8 mouse cellular contexts compared by ENCODE assay signal in the genomic region with DNA sequence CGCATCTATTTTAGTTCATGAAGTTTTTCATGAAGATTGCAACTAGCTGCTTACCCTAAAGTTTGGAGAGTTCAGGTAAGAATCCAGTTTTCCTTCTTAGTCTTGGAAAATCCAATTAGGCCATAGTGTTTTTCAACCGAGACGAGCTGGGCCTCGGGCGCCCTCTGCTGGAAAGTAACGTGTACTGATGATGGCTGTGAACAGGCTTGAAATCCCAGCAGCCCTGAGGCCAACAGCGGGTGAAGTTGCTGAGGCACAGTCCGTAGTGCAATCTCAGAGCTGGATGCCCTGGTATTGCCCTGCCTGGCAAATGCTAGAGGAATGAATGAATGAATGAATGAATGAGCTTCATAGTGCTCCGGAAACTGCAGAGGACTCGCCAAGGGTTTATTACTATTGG. TPM values are rescaled to one million over a fixed set of nuclear protein-coding genes. Genes with fewer than 3 reads are reported as not detected.
DNase-seq lines count a peak whose midpoint lies in the region; ATAC-seq and TF ChIP-seq lines count a peak whose summit lies in the region.

No protein-coding gene starts in this region.

- no peaks in the 10 kb centered on the region for H3K36me3 ChIP-seq in G1E (replicated peaks)
- H3K36me3 ChIP-seq in intestine, embryonic 14.5 days (ENCODE audit: control insufficient read depth, insufficient read depth, low read length), result no peaks in the 10 kb centered on the region
- H3K36me3 ChIP-seq in limb, embryonic 13.5 days, result no peaks in the 10 kb centered on the region
- no peaks in the 10 kb centered on the region for H3K36me3 ChIP-seq in neural tube, embryonic 12.5 days

- no peak for TF ChIP-seq POLR2A in cerebellum, adult 2 months (IDR thresholded peaks at IDR 0.05; ENCODE audit: borderline replicate concordance, insufficient read depth, low read length)

- H3K27me3 ChIP-seq in G1E (ENCODE audit: insufficient read depth, low read length), result peaks cover 3% of the 10 kb centered on the region; the same call in 1 of the 2 replicates
- no peaks in the 10 kb centered on the region for H3K27me3 ChIP-seq in cerebellum, adult 2 months (ENCODE audit: control insufficient read depth, insufficient read depth, low read length)
- H3K27me3 ChIP-seq in intestine, embryonic 14.5 days (replicated peaks; ENCODE audit: control insufficient read depth, insufficient read depth, low read length), result no peaks in the 10 kb centered on the region
- no peaks in the 10 kb centered on the region for H3K27me3 ChIP-seq in limb, embryonic 13.5 days
- H3K27me3 ChIP-seq in neural tube, embryonic 12.5 days (replicated peaks), result no peaks in the 10 kb centered on the region

- no peaks in the 10 kb centered on the region for H3K4me1 ChIP-seq in G1E (ENCODE audit: insufficient read depth, low read depth, low read length)
- peaks cover 10% of the 10 kb centered on the region for H3K4me1 ChIP-seq in cerebellum, adult 2 months (ENCODE audit: control insufficient read depth, insufficient read depth, low read length)
- H3K4me1 ChIP-seq in intestine, embryonic 14.5 days (replicated peaks; ENCODE audit: control insufficient read depth, insufficient read depth, low read length), result no peaks in the 10 kb centered on the region
- 0 out of 2 replicates have a peak, but pooled peaks cover 3% of the 10 kb centered on the region for H3K4me1 ChIP-seq in limb, embryonic 13.5 days
- no peaks in the 10 kb centered on the region for H3K4me1 ChIP-seq in neural tube, embryonic 12.5 days

- TF ChIP-seq CTCF in G1E (IDR thresholded peaks at IDR 0.05; ENCODE audit: low read depth, low read length), result peak; percentile 74
- TF ChIP-seq CTCF in cerebellum, adult 2 months (IDR thresholded peaks at IDR 0.05; ENCODE audit: borderline replicate concordance, insufficient read depth, low read depth, low read length), result peak; percentile 91

- no peak overlapping the region for H3K9ac ChIP-seq in intestine, embryonic 14.5 days (ENCODE audit: low read length)
- H3K9ac ChIP-seq in limb, embryonic 13.5 days, result no peak overlapping the region
- H3K9ac ChIP-seq in neural tube, embryonic 12.5 days, result no peak overlapping the region

- 8% methylated on average over 10 of the region's 10 CpGs for WGBS in cerebellum, adult 2 months
- 7% methylated on average over 10 of the region's 10 CpGs for WGBS in intestine, embryonic 14.5 days
- 6% methylated on average over 10 of the region's 10 CpGs for WGBS in limb, embryonic 13.5 days
- 8% methylated on average over 10 of the region's 10 CpGs for WGBS in neural tube, embryonic 12.5 days

- H3K9me3 ChIP-seq in G1E (replicated peaks), result no peaks in the 10 kb centered on the region
- no peaks in the 10 kb centered on the region for H3K9me3 ChIP-seq in intestine, embryonic 14.5 days (ENCODE audit: control insufficient read depth, low read length)
- no peaks in the 10 kb centered on the region for H3K9me3 ChIP-seq in limb, embryonic 13.5 days
- H3K9me3 ChIP-seq in neural tube, embryonic 12.5 days, result no peaks in the 10 kb centered on the region

- H3K4me3 ChIP-seq in G1E (ENCODE audit: low read depth, low read length), result no peak overlapping the region
- H3K4me3 ChIP-seq in cerebellum, adult 2 months (replicated peaks; ENCODE audit: insufficient read depth, low read depth, low read length), result no peak overlapping the region
- no peak overlapping the region for H3K4me3 ChIP-seq in intestine, embryonic 14.5 days (ENCODE audit: low read depth, low read length)
- H3K4me3 ChIP-seq in limb, embryonic 13.5 days, result no peak overlapping the region
- no peak overlapping the region for H3K4me3 ChIP-seq in neural tube, embryonic 12.5 days

- ATAC-seq in G1E (ENCODE audit: extremely low read depth, insufficient number of reproducible peaks, low FRiP score, poor library complexity, severe bottlenecking), result no peak
- no peak for ATAC-seq in intestine, embryonic 14.5 days (replicated peaks; ENCODE audit: low FRiP score, low TSS enrichment, low read depth)
- 0 out of 2 replicates have a peak, but pooled peaks have one; percentile 19 for ATAC-seq in limb, embryonic 13.5 days (ENCODE audit: low FRiP score, low read depth)
- no peak; the same call in 1 of the 2 replicates for ATAC-seq in neural tube, embryonic 12.5 days (ENCODE audit: low FRiP score, low read depth)

- H3K27ac ChIP-seq in cerebellum, adult 2 months (ENCODE audit: insufficient read depth, low read length), result no peak overlapping the region
- no peak overlapping the region for H3K27ac ChIP-seq in intestine, embryonic 14.5 days (ENCODE audit: low read depth)
- no peak overlapping the region for H3K27ac ChIP-seq in limb, embryonic 13.5 days
- H3K27ac ChIP-seq in neural tube, embryonic 12.5 days, result no peak overlapping the region

- no peak overlapping the region for H3K4me2 ChIP-seq in intestine, embryonic 14.5 days (ENCODE audit: low read length)
- H3K4me2 ChIP-seq in limb, embryonic 13.5 days (replicated peaks), result peak overlapping the region; percentile 30; the same call in 1 of the 2 replicates
- 0 out of 2 replicates have a peak overlapping the region, but pooled peaks have one; percentile 0 for H3K4me2 ChIP-seq in neural tube, embryonic 12.5 days (replicated peaks)

- peak; percentile 30 for DNase-seq in 3134 (ENCODE audit: extremely low read depth, insufficient read length, low spot score)
- DNase-seq in G1E (ENCODE audit: low spot score), result peak; percentile 38
- DNase-seq in cerebellum, adult 2 months, result peak; percentile 67 to 78
- peak; percentile 53 to 72 for DNase-seq in frontal cortex, postnatal 36 days (ENCODE audit: low spot score in 2 of 2)
- DNase-seq in intestine, embryonic 14.5 days (ENCODE audit: low spot score), result peak; percentile 88
- peak; percentile 77 for DNase-seq in thymus, postnatal 0 days (ENCODE audit: low spot score)

RNA-seq across cellular contexts. Expression of a gene that starts 9.1 kb away (rescaled TPM):
- total RNA-seq in G1E (2014; fragmentation: Nextera tagmentation) (not detected in 2 replicates), G1E (2017) (not detected in 2 replicates)
- not detected in 2 replicates for polyA plus RNA-seq in G1E (2012)
- 5.4 and 6.1 TPM in 2 replicates for polyA plus RNA-seq in cerebellum, adult 2 months (2012; rRNA removed)
- 3.0 and 3.1 TPM in 2 replicates for polyA plus RNA-seq in intestine, embryonic 14.5 days (2014; fragmentation: Nextera tagmentation; extraction: Ambion mirVana)
- polyA plus RNA-seq in limb, embryonic 13.5 days (2015; fragmentation: Nextera tagmentation; extraction: Ambion mirVana), result 0.57 and 0.90 TPM in 2 replicates
- polyA plus RNA-seq in neural tube, embryonic 12.5 days (2016; fragmentation: Nextera tagmentation; extraction: Ambion mirVana), result 0.28 and 0.41 TPM in 2 replicates
- 25.4 and 26.8 TPM in 2 replicates for polyA plus RNA-seq in thymus, postnatal 0 days (2015; fragmentation: Nextera tagmentation; extraction: Ambion mirVana)

RNA-seq across cellular contexts. Expression of a gene that starts 10.9 kb away (rescaled TPM):
- total RNA-seq in G1E (2014; fragmentation: Nextera tagmentation), result not detected in 2 replicates
- total RNA-seq in G1E (2017), result 0.05 and 0.06 TPM in 2 replicates
- polyA plus RNA-seq in G1E (2012), result not detected in 2 replicates
- polyA plus RNA-seq in cerebellum, adult 2 months (2012; rRNA removed), result 47.0 and 53.0 TPM in 2 replicates
- 23.1 and 24.9 TPM in 2 replicates for polyA plus RNA-seq in intestine, embryonic 14.5 days (2014; fragmentation: Nextera tagmentation; extraction: Ambion mirVana)
- 17.9 and 18.0 TPM in 2 replicates for polyA plus RNA-seq in limb, embryonic 13.5 days (2015; fragmentation: Nextera tagmentation; extraction: Ambion mirVana)
- 14.0 and 15.2 TPM in 2 replicates for polyA plus RNA-seq in neural tube, embryonic 12.5 days (2016; fragmentation: Nextera tagmentation; extraction: Ambion mirVana)
- polyA plus RNA-seq in thymus, postnatal 0 days (2015; fragmentation: Nextera tagmentation; extraction: Ambion mirVana), result 27.4 and 30.4 TPM in 2 replicates

RNA-seq across cellular contexts. Expression of a gene that starts 53.8 kb away (rescaled TPM):
- not detected in 2 replicates for total RNA-seq in G1E (2014; fragmentation: Nextera tagmentation)
- 0.87 and 1.5 TPM in 2 replicates for total RNA-seq in G1E (2017)
- polyA plus RNA-seq in G1E (2012), result 0.04 and 0.07 TPM in 2 replicates
- polyA plus RNA-seq in cerebellum, adult 2 months (2012; rRNA removed), result 131 and 141 TPM in 2 replicates
- 327 and 365 TPM in 2 replicates for polyA plus RNA-seq in intestine, embryonic 14.5 days (2014; fragmentation: Nextera tagmentation; extraction: Ambion mirVana)
- 328 and 335 TPM in 2 replicates for polyA plus RNA-seq in limb, embryonic 13.5 days (2015; fragmentation: Nextera tagmentation; extraction: Ambion mirVana)
- polyA plus RNA-seq in neural tube, embryonic 12.5 days (2016; fragmentation: Nextera tagmentation; extraction: Ambion mirVana), result 91.8 and 93.2 TPM in 2 replicates
- polyA plus RNA-seq in thymus, postnatal 0 days (2015; fragmentation: Nextera tagmentation; extraction: Ambion mirVana), result 131 TPM in 2 replicates

Comparison
In these comparisons a context has a peak if more than half of its experiments do, and no peak if none do; other contexts are left out.
1. DNase-seq: peak in every context shown above with its lines; median percentile 88 in intestine, embryonic 14.5 days; 77 in thymus, postnatal 0 days; 72 in cerebellum, adult 2 months; 62 in frontal cortex, postnatal 36 days; 38 in G1E; 30 in 3134.
2. RNA of a gene that starts 10.9 kb away (polyA plus RNA-seq): 47.0 to 53.0 TPM in cerebellum, adult 2 months, 27.4 to 30.4 TPM in thymus, postnatal 0 days, 23.1 to 24.9 TPM in intestine, embryonic 14.5 days, 17.9 to 18.0 TPM in limb, embryonic 13.5 days and 14.0 to 15.2 TPM in neural tube, embryonic 12.5 days; not detected in G1E; every median in the first group is over 10 times any median in the second.
3. RNA of a gene that starts 53.8 kb away (polyA plus RNA-seq): 328 to 335 TPM in limb, embryonic 13.5 days, 327 to 365 TPM in intestine, embryonic 14.5 days, 131 TPM in thymus, postnatal 0 days, 131 to 141 TPM in cerebellum, adult 2 months and 91.8 to 93.2 TPM in neural tube, embryonic 12.5 days; 0.04 to 0.07 TPM in G1E; every median in the first group is over 10 times any median in the second.